In genomic region chr14:101878346-101879049, GRCm38 (mm10) we compare ENCODE assay signal across 26 mouse cellular contexts.
DNase-seq lines count a peak whose midpoint lies in the region; ATAC-seq and TF ChIP-seq lines count a peak whose summit lies in the region.
"Had no signal": no experiment of that assay in that cellular context is flagged by ENCODE, and none has a peak within 500 bp of the region (broad histone marks: within the 10 kb centered on the region; RNA-seq: fewer than 3 reads in every experiment).

No protein-coding gene starts in this region.

- TF ChIP-seq EP300 in CH12.LX (IDR thresholded peaks at IDR 0.05; ENCODE audit: low read length) = no peak

- H3K4me2 ChIP-seq in CH12.LX (ENCODE audit: insufficient read depth, low read depth, poor library complexity, severe bottlenecking) (no peak overlapping the region), myocyte (ENCODE audit: low read depth) (peak overlapping the region; percentile 68)
- H3K4me2 ChIP-seq in hindbrain, embryonic 13.5 days = no peak overlapping the region
- H3K4me2 ChIP-seq: heart, embryonic 12.5 days; hindbrain, embryonic 12.5 days; liver, embryonic 15.5 days; neural tube, embryonic 12.5 days; stomach, embryonic 15.5 days had no signal

- H3K79me2 ChIP-seq in CH12.LX (replicated peaks; ENCODE audit: control insufficient read depth, extremely low read depth, insufficient read depth, poor library complexity, severe bottlenecking) (no peaks in the 10 kb centered on the region), myocyte (ENCODE audit: control insufficient read depth, insufficient read depth) (peaks cover 14% of the 10 kb centered on the region)

- H3K4me3 ChIP-seq in CH12.LX (replicated peaks in 1 of 3; ENCODE audit: low read depth in 2 of 3, low read length in 2 of 3, poor library complexity in 1 of 3) (no peak overlapping the region), myocyte (no peak overlapping the region)
- H3K4me3 ChIP-seq in embryonic fibroblast, embryonic 13.5 days (ENCODE audit: insufficient read depth, low read length) = no peak overlapping the region
- H3K4me3 ChIP-seq in hindbrain, embryonic 13.5 days = no peak overlapping the region
- H3K4me3 ChIP-seq: heart, embryonic 12.5 days; hindbrain, embryonic 12.5 days; left cerebral cortex, adult 2 months; limb, embryonic 10.5 days; liver, embryonic 15.5 days; neural tube, embryonic 12.5 days; stomach, embryonic 15.5 days had no signal

- peak; percentile 83 for DNase-seq in heart, adult 11 months
- DNase-seq in heart, postnatal 25 days (ENCODE audit: low spot score) = no peak
- peak; percentile 3 for DNase-seq in CH12.LX (ENCODE audit: extremely low read depth)
- DNase-seq in spleen, postnatal 36 days (ENCODE audit: low spot score in 2 of 2) = no peak
- no peak for DNase-seq in yolk sac, embryonic 10.5 days (ENCODE audit: low spot score)
- DNase-seq: adrenal gland, adult 8-10 months; cerebellum, adult 9-10 months; gastrocnemius, postnatal 10 days; heart, postnatal 10 days; kidney, adult 9 months; kidney, postnatal 14 days; liver; lung, postnatal 4 days; retina, postnatal 1 day; thymus, adult 18-20 months; thymus, postnatal 4 days had no signal

- H3K36me3 ChIP-seq in CH12.LX (replicated peaks in 1 of 2; ENCODE audit: control insufficient read depth in 1 of 2, insufficient read depth in 1 of 2, low read length in 1 of 2) (peaks cover 0 to 3% of the 10 kb centered on the region in 2 experiments), myocyte (ENCODE audit: control insufficient read depth, insufficient read depth) (peaks cover 36% of the 10 kb centered on the region)
- no peaks in the 10 kb centered on the region for H3K36me3 ChIP-seq in hindbrain, embryonic 13.5 days
- H3K36me3 ChIP-seq: hindbrain, embryonic 12.5 days; limb, embryonic 10.5 days; liver, embryonic 15.5 days; neural tube, embryonic 12.5 days; stomach, embryonic 15.5 days had no signal

- TF ChIP-seq POLR2A in CH12.LX (IDR thresholded peaks at IDR 0.05; ENCODE audit: low read depth, low read length) = no peak
- no peak for TF ChIP-seq POLR2A in embryonic fibroblast, embryonic 13.5 days (IDR thresholded peaks at IDR 0.05; ENCODE audit: low read depth, low read length)
- no peak for TF ChIP-seq POLR2A in myocyte (IDR thresholded peaks at IDR 0.05; ENCODE audit: insufficient read length, low read depth)

- H3K27me3 ChIP-seq in CH12.LX (replicated peaks) = no peaks in the 10 kb centered on the region
- no peaks in the 10 kb centered on the region for H3K27me3 ChIP-seq in myocyte (ENCODE audit: control insufficient read depth, insufficient read depth, insufficient read length)
- H3K27me3 ChIP-seq in hindbrain, embryonic 13.5 days = no peaks in the 10 kb centered on the region
- H3K27me3 ChIP-seq: heart, embryonic 12.5 days; hindbrain, embryonic 12.5 days; liver, embryonic 15.5 days; neural tube, embryonic 12.5 days; stomach, embryonic 15.5 days had no signal

- H3ac ChIP-seq in myocyte (ENCODE audit: control insufficient read depth, insufficient read length) = no peak overlapping the region

- WGBS in hindbrain, embryonic 13.5 days = 84% methylated on average over 8 of the region's 8 CpGs

- intact Hi-C loops in heart, postnatal 25 days (cut with DNase I) = loop anchor here (10.0 kb wide), 1 partner anchor 54 kb away; no protein-coding TSS in a partner anchor

- H3K9ac ChIP-seq in CH12.LX (ENCODE audit: insufficient read depth, low read depth) = no peak overlapping the region
- no peak overlapping the region for H3K9ac ChIP-seq in hindbrain, embryonic 13.5 days
- H3K9ac ChIP-seq: heart, embryonic 12.5 days; hindbrain, embryonic 12.5 days; liver, embryonic 15.5 days; neural tube, embryonic 12.5 days; stomach, embryonic 15.5 days had no signal

- in situ Hi-C loops in CH12.LX (cut with MboI; ENCODE audit: low pct_ligation_motif_present, low pct_unique_long_range_greater_than_20kb, low sequenced_read_pairs) = no loop called here

- TF ChIP-seq RAD21 in CH12.LX (IDR thresholded peaks at IDR 0.05; ENCODE audit: low read depth, low read length) = no peak

- H3K9me3 ChIP-seq in CH12.LX (replicated peaks; ENCODE audit: low read length) = no peaks in the 10 kb centered on the region
- no peaks in the 10 kb centered on the region for H3K9me3 ChIP-seq in hindbrain, embryonic 13.5 days
- H3K9me3 ChIP-seq: heart, embryonic 12.5 days; hindbrain, embryonic 12.5 days; limb, embryonic 10.5 days; liver, embryonic 15.5 days; neural tube, embryonic 12.5 days; stomach, embryonic 15.5 days had no signal

- H3K27ac ChIP-seq in CH12.LX (ENCODE audit: insufficient read depth, low read depth) = no peak overlapping the region
- peak overlapping the region; percentile 57 for H3K27ac ChIP-seq in embryonic fibroblast, embryonic 13.5 days (ENCODE audit: insufficient read depth, low read length)
- H3K27ac ChIP-seq in hindbrain, embryonic 13.5 days = no peak overlapping the region
- H3K27ac ChIP-seq: hindbrain, embryonic 12.5 days; left cerebral cortex, adult 2 months; limb, embryonic 10.5 days; liver, embryonic 15.5 days; neural tube, embryonic 12.5 days; stomach, embryonic 15.5 days had no signal

- peaks cover 0 to 16% of the 10 kb centered on the region in 2 experiments; a peak in 2 of 4 replicates for H3K4me1 ChIP-seq in CH12.LX (ENCODE audit: control insufficient read depth in 1 of 2, insufficient read depth in 2 of 2)
- peaks cover 15% of the 10 kb centered on the region for H3K4me1 ChIP-seq in embryonic fibroblast, embryonic 13.5 days (ENCODE audit: control insufficient read depth, insufficient read depth, low read length)
- H3K4me1 ChIP-seq in hindbrain, embryonic 13.5 days (replicated peaks) = no peaks in the 10 kb centered on the region
- H3K4me1 ChIP-seq: hindbrain, embryonic 12.5 days; liver, embryonic 15.5 days; neural tube, embryonic 12.5 days; stomach, embryonic 15.5 days had no signal

- no peak for ATAC-seq in hindbrain, embryonic 13.5 days (ENCODE audit: low FRiP score)

- dilution Hi-C loops in CH12.LX (cut with MboI; ENCODE audit: extremely low pct_ligation_motif_present, extremely low pct_unique_long_range_greater_than_20kb, low sequenced_read_pairs) = no loop called here

- TF ChIP-seq CTCF in CH12.LX (conservative IDR thresholded peaks at IDR 0.05 in 1 of 2, IDR thresholded peaks at IDR 0.05 in 1 of 2; ENCODE audit: low read depth in 2 of 2, low read length in 2 of 2) = no peak
- no peak for TF ChIP-seq CTCF in embryonic fibroblast, embryonic 13.5 days (IDR thresholded peaks at IDR 0.05; ENCODE audit: borderline replicate concordance, insufficient read depth, low read length)

TF ChIP-seq in CH12.LX, 34 proteins besides CTCF, POLR2A, EP300 and RAD21:
- TF ChIP-seq TCF12 (IDR thresholded peaks at IDR 0.05; ENCODE audit: low read depth, low read length) (no peak), TBP (conservative IDR thresholded peaks at IDR 0.05; ENCODE audit: low read depth, low read length) (no peak), USF1 (IDR thresholded peaks at IDR 0.05; ENCODE audit: low read depth, low read length) (no peak), HCFC1 (IDR thresholded peaks at IDR 0.05; ENCODE audit: low read depth, low read length) (no peak), SIN3A (IDR thresholded peaks at IDR 0.05; ENCODE audit: low read length) (no peak), MEF2A (IDR thresholded peaks at IDR 0.05; ENCODE audit: borderline replicate concordance, low read depth, low read length) (no peak), JUN (IDR thresholded peaks at IDR 0.05; ENCODE audit: insufficient read depth, low read depth, low read length) (no peak), UBTF (IDR thresholded peaks at IDR 0.05; ENCODE audit: low read depth, low read length) (no peak), ZKSCAN1 (IDR thresholded peaks at IDR 0.05; ENCODE audit: borderline replicate concordance, low read depth, low read length) (no peak), USF2 (conservative IDR thresholded peaks at IDR 0.05; ENCODE audit: low read depth, low read length) (no peak), MXI1 (IDR thresholded peaks at IDR 0.05; ENCODE audit: low read depth, low read length) (no peak), NELFE (IDR thresholded peaks at IDR 0.05; ENCODE audit: low read depth, low read length) (no peak), ELF1 (IDR thresholded peaks at IDR 0.05; ENCODE audit: low read depth, low read length) (no peak), KAT2A (IDR thresholded peaks at IDR 0.05; ENCODE audit: insufficient replicate concordance, low read length) (no peak)
TF ChIP-seq in CH12.LX: peak in this region for 0.

TF ChIP-seq in myocyte, 11 proteins besides CTCF, POLR2A, EP300 and RAD21:
- no peak for TF ChIP-seq USF1 (IDR thresholded peaks at IDR 0.05; ENCODE audit: low read depth)
- no peak for TF ChIP-seq TCF12 (IDR thresholded peaks at IDR 0.05; ENCODE audit: insufficient read depth, poor library complexity, severe bottlenecking)
- no peak for TF ChIP-seq MAX (IDR thresholded peaks at IDR 0.05; ENCODE audit: low read depth)
- no peak for TF ChIP-seq E2F4 (IDR thresholded peaks at IDR 0.05; ENCODE audit: insufficient read depth)
- TF ChIP-seq POLR2AphosphoS2 (IDR thresholded peaks at IDR 0.05; ENCODE audit: insufficient read length, low read depth) = no peak
- no peak for TF ChIP-seq MYOD1 (IDR thresholded peaks at IDR 0.05; ENCODE audit: control insufficient read depth in 1 of 3, insufficient read length in 2 of 3, low read depth in 2 of 3)
- TF ChIP-seq CEBPB (IDR thresholded peaks at IDR 0.05; ENCODE audit: insufficient read depth, poor library complexity, severe bottlenecking) = no peak
- no peak for TF ChIP-seq MYOG (IDR thresholded peaks at IDR 0.05; ENCODE audit: control insufficient read depth in 1 of 3, insufficient read depth in 1 of 3, insufficient read length in 2 of 3, low read depth in 2 of 3)
- TF ChIP-seq SRF (IDR thresholded peaks at IDR 0.05; ENCODE audit: control insufficient read depth, insufficient read length, low read depth) = no peak
- no peak for TF ChIP-seq TCF3 (IDR thresholded peaks at IDR 0.05; ENCODE audit: insufficient read length, low read depth)
- TF ChIP-seq REST (IDR thresholded peaks at IDR 0.05; ENCODE audit: insufficient read depth, insufficient read length) = no peak

Comparison
In these comparisons a context has a peak if more than half of its experiments do, and no peak if none do; other contexts are left out.
1. DNase-seq: peak in heart, adult 11 months (single experiment) and CH12.LX (single experiment); none in heart, postnatal 25 days (single experiment), spleen, postnatal 36 days (0 of 2) and yolk sac, embryonic 10.5 days (single experiment).